Mouse (Mus musculus): ENCODE measurements around the gene Fam155a. TPM values are rescaled to one million over a fixed set of nuclear protein-coding genes. Genes with fewer than 3 reads are reported as not detected.

Fam155a gene
- polyA plus RNA-seq, 1 experiment from 2014 or later = 31.5 TPM

GRCm38 (mm10) chr8:9188616-9189015 lies 582.3 kb downstream of the Fam155a start:
- H3K9me3 ChIP-seq (replicated peaks; ENCODE audit: control insufficient read depth, low read length, poor library complexity, severe bottlenecking) = no peaks in the 10 kb centered on the region
- H3K4me1 ChIP-seq (ENCODE audit: control insufficient read depth, insufficient read depth, low read length) = no peaks in the 10 kb centered on the region
- no peak overlapping the region for H3K4me2 ChIP-seq (ENCODE audit: low read length)
- H3K27me3 ChIP-seq (ENCODE audit: control insufficient read depth, insufficient read depth, low read depth, low read length) = no peaks in the 10 kb centered on the region
- H3K36me3 ChIP-seq (ENCODE audit: control insufficient read depth, insufficient read depth, low read length) = no peaks in the 10 kb centered on the region
- H3K4me3 ChIP-seq (ENCODE audit: low read depth, low read length) = no peak overlapping the region
- no peak for ATAC-seq
- no peak overlapping the region for H3K9ac ChIP-seq (ENCODE audit: low read depth, low read length)
- no peak overlapping the region for H3K27ac ChIP-seq (ENCODE audit: low read length)
- 39% methylated on average over 4 of the region's 4 CpGs for WGBS

GRCm38 (mm10) chr8:9185200-9185599 lies 585.8 kb downstream of the Fam155a start:
- no peak for ATAC-seq
- Histone ChIP-seq H3K9ac (ENCODE audit: low read depth, low read length) (no peak overlapping the region), H3K36me3 (ENCODE audit: control insufficient read depth, insufficient read depth, low read length) (no peaks in the 10 kb centered on the region), H3K4me2 (ENCODE audit: low read length) (no peak overlapping the region), H3K27ac (ENCODE audit: low read length) (no peak overlapping the region), H3K4me1 (ENCODE audit: control insufficient read depth, insufficient read depth, low read length) (no peaks in the 10 kb centered on the region), H3K27me3 (ENCODE audit: control insufficient read depth, insufficient read depth, low read depth, low read length) (no peaks in the 10 kb centered on the region), H3K9me3 (replicated peaks; ENCODE audit: control insufficient read depth, low read length, poor library complexity, severe bottlenecking) (no peaks in the 10 kb centered on the region), H3K4me3 (ENCODE audit: low read depth, low read length) (no peak overlapping the region)
- 66% methylated on average over 2 of the region's 2 CpGs for WGBS

GRCm38 (mm10) chr8:9182461-9182860 lies 588.5 kb downstream of the Fam155a start:
- ATAC-seq = no peak
- Histone ChIP-seq H3K36me3 (ENCODE audit: control insufficient read depth, insufficient read depth, low read length) (no peaks in the 10 kb centered on the region), H3K4me1 (ENCODE audit: control insufficient read depth, insufficient read depth, low read length) (no peaks in the 10 kb centered on the region), H3K27me3 (ENCODE audit: control insufficient read depth, insufficient read depth, low read depth, low read length) (no peaks in the 10 kb centered on the region), H3K27ac (ENCODE audit: low read length) (no peak overlapping the region), H3K9ac (ENCODE audit: low read depth, low read length) (no peak overlapping the region), H3K4me2 (ENCODE audit: low read length) (no peak overlapping the region), H3K4me3 (ENCODE audit: low read depth, low read length) (no peak overlapping the region), H3K9me3 (replicated peaks; ENCODE audit: control insufficient read depth, low read length, poor library complexity, severe bottlenecking) (no peaks in the 10 kb centered on the region)
- 64% methylated on average over 7 of the region's 7 CpGs for WGBS

GRCm38 (mm10) chr8:9180686-9181315 lies 590.2 kb downstream of the Fam155a start:
- H3K4me3 ChIP-seq (ENCODE audit: low read depth, low read length) = no peak overlapping the region
- H3K4me2 ChIP-seq (ENCODE audit: low read length) = no peak overlapping the region
- 89% methylated on average over 17 of the region's 17 CpGs for WGBS
- H3K27ac ChIP-seq (ENCODE audit: low read length) = no peak overlapping the region
- no peak for ATAC-seq
- no peak overlapping the region for H3K9ac ChIP-seq (ENCODE audit: low read depth, low read length)
- H3K36me3 ChIP-seq (ENCODE audit: control insufficient read depth, insufficient read depth, low read length) = no peaks in the 10 kb centered on the region
- H3K9me3 ChIP-seq (replicated peaks; ENCODE audit: control insufficient read depth, low read length, poor library complexity, severe bottlenecking) = no peaks in the 10 kb centered on the region
- H3K27me3 ChIP-seq (ENCODE audit: control insufficient read depth, insufficient read depth, low read depth, low read length) = no peaks in the 10 kb centered on the region
- H3K4me1 ChIP-seq (ENCODE audit: control insufficient read depth, insufficient read depth, low read length) = no peaks in the 10 kb centered on the region

GRCm38 (mm10) chr8:9176974-9177373 lies 594.0 kb downstream of the Fam155a start:
- 42% methylated on average over 7 of the region's 7 CpGs for WGBS
- Histone ChIP-seq H3K36me3 (ENCODE audit: control insufficient read depth, insufficient read depth, low read length) (no peaks in the 10 kb centered on the region), H3K4me2 (ENCODE audit: low read length) (no peak overlapping the region), H3K9ac (ENCODE audit: low read depth, low read length) (no peak overlapping the region), H3K27ac (ENCODE audit: low read length) (no peak overlapping the region), H3K4me3 (ENCODE audit: low read depth, low read length) (no peak overlapping the region), H3K4me1 (ENCODE audit: control insufficient read depth, insufficient read depth, low read length) (0 out of 2 replicates have a peak, but pooled peaks cover 2% of the 10 kb centered on the region), H3K9me3 (replicated peaks; ENCODE audit: control insufficient read depth, low read length, poor library complexity, severe bottlenecking) (no peaks in the 10 kb centered on the region), H3K27me3 (ENCODE audit: control insufficient read depth, insufficient read depth, low read depth, low read length) (no peaks in the 10 kb centered on the region)
- ATAC-seq = no peak

GRCm38 (mm10) chr8:9174865-9175565 lies 595.9 kb downstream of the Fam155a start:
- H3K27ac ChIP-seq (ENCODE audit: low read length) = no peak overlapping the region
- H3K9me3 ChIP-seq (replicated peaks; ENCODE audit: control insufficient read depth, low read length, poor library complexity, severe bottlenecking) = no peaks in the 10 kb centered on the region
- 0 out of 2 replicates have a peak, but pooled peaks cover 2% of the 10 kb centered on the region for H3K4me1 ChIP-seq (ENCODE audit: control insufficient read depth, insufficient read depth, low read length)
- no peak overlapping the region for H3K4me3 ChIP-seq (ENCODE audit: low read depth, low read length)
- WGBS = 34% methylated on average over 9 of the region's 9 CpGs
- H3K27me3 ChIP-seq (ENCODE audit: control insufficient read depth, insufficient read depth, low read depth, low read length) = no peaks in the 10 kb centered on the region
- ATAC-seq = no peak
- no peak overlapping the region for H3K4me2 ChIP-seq (ENCODE audit: low read length)
- no peaks in the 10 kb centered on the region for H3K36me3 ChIP-seq (ENCODE audit: control insufficient read depth, insufficient read depth, low read length)
- no peak overlapping the region for H3K9ac ChIP-seq (ENCODE audit: low read depth, low read length)

- Histone ChIP-seq H3K27ac (ENCODE audit: low read length) (no peak overlapping the region), H3K9me3 (replicated peaks; ENCODE audit: control insufficient read depth, low read length, poor library complexity, severe bottlenecking) (no peaks in the 10 kb centered on the region), H3K4me3 (ENCODE audit: low read depth, low read length) (no peak overlapping the region), H3K27me3 (ENCODE audit: control insufficient read depth, insufficient read depth, low read depth, low read length) (no peaks in the 10 kb centered on the region), H3K4me2 (ENCODE audit: low read length) (no peak overlapping the region), H3K36me3 (ENCODE audit: control insufficient read depth, insufficient read depth, low read length) (no peaks in the 10 kb centered on the region), H3K9ac (ENCODE audit: low read depth, low read length) (no peak overlapping the region), H3K4me1 (ENCODE audit: control insufficient read depth, insufficient read depth, low read length) (0 out of 2 replicates have a peak, but pooled peaks cover 2% of the 10 kb centered on the region)
- ATAC-seq = no peak
- WGBS = 87% methylated on average over 5 of the region's 5 CpGs
Observed at GRCm38 (mm10) chr8:9171848-9172247, 599.1 kb downstream of the Fam155a start.

GRCm38 (mm10) chr8:9167995-9168394 lies 603.0 kb downstream of the Fam155a start:
- H3K4me3 ChIP-seq (ENCODE audit: low read depth, low read length) = no peak overlapping the region
- no peaks in the 10 kb centered on the region for H3K4me1 ChIP-seq (ENCODE audit: control insufficient read depth, insufficient read depth, low read length)
- no peaks in the 10 kb centered on the region for H3K36me3 ChIP-seq (ENCODE audit: control insufficient read depth, insufficient read depth, low read length)
- H3K9ac ChIP-seq (ENCODE audit: low read depth, low read length) = no peak overlapping the region
- H3K27ac ChIP-seq (ENCODE audit: low read length) = no peak overlapping the region
- no peaks in the 10 kb centered on the region for H3K27me3 ChIP-seq (ENCODE audit: control insufficient read depth, insufficient read depth, low read depth, low read length)
- H3K4me2 ChIP-seq (ENCODE audit: low read length) = peak overlapping the region; percentile 17; the same call in 1 of the 2 replicates
- peak; percentile 48; the same call in 1 of the 2 replicates for ATAC-seq
- WGBS = 47% methylated on average over 10 of the region's 10 CpGs
- H3K9me3 ChIP-seq (replicated peaks; ENCODE audit: control insufficient read depth, low read length, poor library complexity, severe bottlenecking) = no peaks in the 10 kb centered on the region

- no peaks in the 10 kb centered on the region for H3K36me3 ChIP-seq (ENCODE audit: control insufficient read depth, insufficient read depth, low read length)
- ATAC-seq = no peak
Observed at GRCm38 (mm10) chr8:9161606-9162005, 609.4 kb downstream of the Fam155a start.

More at GRCm38 (mm10) chr8:9161606-9162005, 609.4 kb downstream of the Fam155a start:
- Histone ChIP-seq H3K9me3 (replicated peaks; ENCODE audit: control insufficient read depth, low read length, poor library complexity, severe bottlenecking) (no peaks in the 10 kb centered on the region), H3K9ac (ENCODE audit: low read depth, low read length) (no peak overlapping the region), H3K27me3 (ENCODE audit: control insufficient read depth, insufficient read depth, low read depth, low read length) (no peaks in the 10 kb centered on the region), H3K27ac (ENCODE audit: low read length) (no peak overlapping the region), H3K4me2 (ENCODE audit: low read length) (no peak overlapping the region), H3K4me1 (ENCODE audit: control insufficient read depth, insufficient read depth, low read length) (peaks cover 19% of the 10 kb centered on the region), H3K4me3 (ENCODE audit: low read depth, low read length) (no peak overlapping the region)
- WGBS = 87% methylated on average over 4 of the region's 4 CpGs

Measured in midbrain, embryonic 16.5 days (tissue).